Mouse (Mus musculus) midbrain, embryonic 12.5 days (tissue): Measurements from ENCODE around the gene Tmem189. TPM values are rescaled to one million over a fixed set of nuclear protein-coding genes. Genes with fewer than 3 reads are reported as not detected.

Source experiments
- ATAC-seq: fragments of 200-750 bp; cut with Nextera tagmentation; 2 replicates; pipeline ENCODE4 v1.8.0; 2017; ENCODE audit warnings: low read depth, moderate TSS enrichment, moderate library complexity; ENCODE audit not compliant: low FRiP score
- H3K27ac ChIP-seq: fragments of 300-500 bp; sonication (generic); replicated peaks from 2 replicates; pipeline ENCODE4 v1.5.1; 2016; ENCODE audit warnings: mild to moderate bottlenecking
- H3K27me3 ChIP-seq: fragments of 300-500 bp; sonication (generic); 2 replicates; pipeline ENCODE4 v1.6.1; 2016; ENCODE audit warnings: mild to moderate bottlenecking
- H3K36me3 ChIP-seq: fragments of 300-500 bp; sonication (generic); 2 replicates; pipeline ENCODE4 v1.6.1; 2016
- H3K4me1 ChIP-seq: fragments of 300-500 bp; sonication (generic); 2 replicates; pipeline ENCODE4 v1.6.1; 2016
- H3K4me2 ChIP-seq: fragments of 300-500 bp; sonication (generic); replicated peaks from 2 replicates; pipeline ENCODE4 v1.6.1; 2016; ENCODE audit warnings: mild to moderate bottlenecking, moderate library complexity
- H3K4me3 ChIP-seq: fragments of 300-500 bp; sonication (generic); 2 replicates; pipeline ENCODE4 v1.5.1; 2016; ENCODE audit warnings: mild to moderate bottlenecking
- H3K9ac ChIP-seq: fragments of 300-500 bp; sonication (generic); replicated peaks from 2 replicates; pipeline ENCODE4 v1.6.1; 2016; ENCODE audit warnings: mild to moderate bottlenecking, moderate library complexity
- H3K9me3 ChIP-seq: fragments of 300-500 bp; sonication (generic); 2 replicates; pipeline ENCODE4 v1.6.1; 2016; ENCODE audit warnings: mild to moderate bottlenecking
- WGBS: fragments of 180-500 bp; shearing (Covaris S2); methylation state at CpG from one replicate; pipeline ENCODE4 v1.1.7; 2016; 5-methylcytosine and 5-hydroxymethylcytosine counted together
- polyA plus RNA-seq: library from polyadenylated mRNA; unstranded; fragments of >200 nt; fragmentation: Nextera tagmentation; extraction: Ambion mirVana; gene quantifications from 2 replicates; pipeline ENCODE4 v1.2.1, GENCODE M21; 2016

The Tmem189 gene
- 33.6 and 36.5 TPM in 2 replicates for polyA plus RNA-seq

DNA sequence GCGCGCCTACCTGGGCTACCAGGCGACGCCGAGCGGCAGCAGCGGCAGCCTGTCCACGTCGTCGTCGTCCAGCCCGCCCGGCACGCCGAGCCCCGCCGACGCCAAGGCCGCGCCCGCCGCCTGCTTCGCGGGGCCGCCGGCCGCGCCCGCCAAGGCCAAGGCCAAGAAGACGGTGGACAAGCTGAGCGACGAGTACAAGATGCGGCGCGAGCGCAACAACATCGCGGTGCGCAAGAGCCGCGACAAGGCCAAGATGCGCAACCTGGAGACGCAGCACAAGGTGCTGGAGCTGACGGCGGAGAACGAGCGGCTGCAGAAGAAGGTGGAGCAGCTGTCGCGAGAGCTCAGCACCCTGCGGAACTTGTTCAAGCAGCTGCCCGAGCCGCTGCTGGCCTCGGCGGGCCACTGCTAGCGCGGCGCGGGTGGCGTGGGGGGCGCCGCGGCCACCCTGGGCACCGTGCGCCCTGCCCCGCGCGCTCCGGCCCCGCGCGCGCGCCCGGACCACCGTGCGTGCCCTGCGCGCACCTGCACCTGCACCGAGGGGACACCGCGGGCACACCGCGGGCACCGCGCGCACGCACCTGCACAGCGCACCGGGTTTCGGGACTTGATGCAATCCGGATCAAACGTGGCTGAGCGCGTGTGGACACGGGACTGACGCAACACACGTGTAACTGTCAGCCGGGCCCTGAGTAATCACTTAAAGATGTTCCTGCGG is at the start of gene Tmem189:
TSS of gene Tmem189 (minus strand) at position 322 of the 718 bp plus-strand sequence.
- H3K9ac ChIP-seq = peak within 1 kb of the TSS; percentile 37

DNA sequence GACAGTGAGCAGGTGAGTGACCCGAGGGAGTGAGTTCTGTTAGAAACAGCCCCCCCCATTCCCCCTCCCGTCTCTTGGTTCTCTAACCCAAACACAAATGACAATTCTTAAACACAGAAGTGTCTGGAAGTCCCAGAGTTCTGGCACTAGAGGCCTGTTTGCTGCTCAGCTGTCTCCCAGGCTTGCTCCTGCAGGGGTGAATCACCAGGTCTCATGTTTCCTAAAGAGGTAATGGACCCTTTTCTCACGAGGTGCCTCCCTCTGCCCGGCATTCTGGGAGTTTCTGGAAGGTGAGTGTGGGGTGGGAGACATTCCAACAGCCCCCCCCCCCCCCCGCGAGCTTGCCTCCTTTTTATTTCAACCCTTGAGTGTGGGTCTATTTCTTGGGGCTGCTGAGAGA is 49.4 kb upstream of the Tmem189 start:
- H3K9ac ChIP-seq = no peak overlapping the region
- WGBS = 58% methylated on average over 6 of the region's 6 CpGs
- no peak overlapping the region for H3K27ac ChIP-seq
- no peak overlapping the region for H3K4me2 ChIP-seq
- H3K4me3 ChIP-seq = no peak overlapping the region
- H3K9me3 ChIP-seq = no peaks in the 10 kb centered on the region
- H3K27me3 ChIP-seq = no peaks in the 10 kb centered on the region
- no peaks in the 10 kb centered on the region for H3K4me1 ChIP-seq
- no peaks in the 10 kb centered on the region for H3K36me3 ChIP-seq
- ATAC-seq = no peak

More for the DNA sequence above, at the start of gene Tmem189:
- H3K27ac ChIP-seq = no peak within 1 kb of the TSS
- peak within 1 kb of the TSS; percentile 72 for H3K4me2 ChIP-seq
- H3K27me3 ChIP-seq = peaks cover 83% of the 10 kb centered on the region
- peaks cover 17% of the 10 kb centered on the region for H3K4me1 ChIP-seq
- H3K36me3 ChIP-seq = no peaks in the 10 kb centered on the region
- H3K4me3 ChIP-seq = peak within 1 kb of the TSS; percentile 52
- WGBS = 1% methylated on average over 93 of the region's 99 CpGs
- H3K9me3 ChIP-seq = no peaks in the 10 kb centered on the region
- ATAC-seq = no peak

DNA sequence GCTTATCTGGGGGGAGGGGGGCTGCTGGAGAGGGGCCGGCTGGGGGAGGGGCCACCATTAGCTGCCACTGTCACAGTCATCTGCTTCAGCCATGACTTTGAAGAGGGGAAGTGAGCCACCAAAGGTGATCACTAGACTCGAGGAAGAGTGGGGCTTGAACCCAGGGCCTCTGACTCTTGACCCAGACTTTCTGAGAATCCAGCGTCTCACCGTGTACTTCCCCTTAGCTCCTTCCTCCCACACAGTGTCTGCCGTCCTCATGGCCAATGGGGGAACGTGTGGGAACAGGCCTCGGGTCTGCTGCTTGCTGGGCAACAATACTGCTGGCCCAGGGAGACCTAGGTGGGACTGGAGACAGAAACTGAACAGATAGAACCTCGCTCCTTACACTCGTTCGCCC is 45.2 kb upstream of the Tmem189 start:
- Histone ChIP-seq H3K27ac (no peak overlapping the region), H3K4me3 (no peak overlapping the region), H3K4me2 (no peak overlapping the region), H3K4me1 (no peaks in the 10 kb centered on the region), H3K9me3 (no peaks in the 10 kb centered on the region), H3K27me3 (no peaks in the 10 kb centered on the region), H3K36me3 (no peaks in the 10 kb centered on the region), H3K9ac (no peak overlapping the region)
- 77% methylated on average over 10 of the region's 10 CpGs for WGBS
- ATAC-seq = no peak

DNA sequence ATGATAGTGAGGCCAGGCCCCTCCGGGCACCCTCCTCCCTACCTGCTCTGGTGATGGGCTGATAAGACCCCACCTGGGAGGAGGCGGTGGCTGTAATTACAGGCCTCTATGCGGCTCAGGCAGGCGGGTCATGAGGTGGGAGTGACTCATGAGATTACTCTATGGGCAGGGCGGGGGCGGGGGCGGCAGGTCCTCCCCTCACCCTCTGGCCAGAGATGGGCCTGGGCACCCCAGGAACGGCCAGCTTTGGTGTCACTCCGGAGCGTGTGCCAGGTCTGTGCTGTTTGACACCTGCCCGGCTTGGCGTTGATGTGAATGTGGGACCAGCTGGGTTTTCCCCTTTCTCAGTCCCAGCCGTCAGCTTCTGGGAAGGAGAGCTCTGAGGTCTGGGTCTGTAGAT is 41.5 kb upstream of the Tmem189 start:
- no peak for ATAC-seq
- no peaks in the 10 kb centered on the region for H3K36me3 ChIP-seq
- no peaks in the 10 kb centered on the region for H3K9me3 ChIP-seq
- no peaks in the 10 kb centered on the region for H3K4me1 ChIP-seq
- 0 out of 2 replicates have a peak, but pooled peaks cover 4% of the 10 kb centered on the region for H3K27me3 ChIP-seq
- H3K27ac ChIP-seq = no peak overlapping the region
- 72% methylated on average over 12 of the region's 13 CpGs for WGBS
- H3K9ac ChIP-seq = no peak overlapping the region
- no peak overlapping the region for H3K4me2 ChIP-seq
- H3K4me3 ChIP-seq = no peak overlapping the region

DNA sequence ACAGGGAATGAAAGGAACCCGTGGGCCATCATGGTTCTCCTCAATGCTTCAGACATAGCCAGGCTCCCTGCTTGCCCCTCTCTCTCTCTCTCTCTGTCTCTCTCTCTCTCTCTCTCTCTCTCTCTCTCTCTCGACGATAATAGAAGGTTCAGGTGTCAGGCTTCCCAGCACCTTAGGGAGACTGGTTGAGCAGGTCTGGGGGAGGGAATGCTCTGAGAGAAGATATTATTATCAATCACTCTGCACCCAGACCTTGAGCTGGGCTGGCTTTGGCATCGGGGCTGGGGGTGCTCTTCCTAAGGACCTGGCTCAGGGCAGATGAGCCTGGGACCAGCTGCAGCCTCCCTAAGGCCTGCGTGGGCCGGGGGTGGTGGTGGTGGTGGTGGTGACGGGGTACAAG is 40.4 kb upstream of the Tmem189 start:
- Histone ChIP-seq H3K9me3 (no peaks in the 10 kb centered on the region), H3K27me3 (0 out of 2 replicates have a peak, but pooled peaks cover 4% of the 10 kb centered on the region), H3K4me1 (no peaks in the 10 kb centered on the region), H3K9ac (no peak overlapping the region), H3K4me2 (no peak overlapping the region), H3K36me3 (no peaks in the 10 kb centered on the region), H3K27ac (no peak overlapping the region), H3K4me3 (no peak overlapping the region)
- WGBS = 78% methylated on average over 7 of the region's 7 CpGs
- ATAC-seq = no peak

DNA sequence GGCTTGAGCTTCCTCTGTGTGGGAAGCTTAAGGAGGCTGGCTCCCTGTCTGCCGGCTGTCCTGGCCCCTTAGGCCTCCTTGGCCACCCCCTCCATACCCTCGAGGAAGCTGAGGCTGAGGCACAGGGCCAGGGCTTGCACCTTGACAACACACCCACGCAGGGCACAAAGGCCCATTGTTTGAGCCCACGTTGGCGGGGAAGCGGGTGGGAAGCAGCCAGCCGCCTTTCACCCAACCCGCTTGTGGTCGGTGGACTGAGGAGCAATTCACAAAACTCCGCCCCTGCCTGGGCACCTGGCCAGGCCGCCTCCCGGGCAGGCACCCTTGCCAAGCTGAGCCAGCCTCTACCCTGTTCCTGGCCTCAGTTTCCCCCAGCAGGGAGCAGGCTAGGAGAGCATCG is 37.5 kb upstream of the Tmem189 start:
- no peaks in the 10 kb centered on the region; the same call in 1 of the 2 replicates for H3K4me1 ChIP-seq
- H3K4me3 ChIP-seq = no peak overlapping the region
- no peak for ATAC-seq
- WGBS = 67% methylated on average over 13 of the region's 13 CpGs
- no peak overlapping the region for H3K27ac ChIP-seq
- H3K27me3 ChIP-seq = 0 out of 2 replicates have a peak, but pooled peaks cover 4% of the 10 kb centered on the region
- no peak overlapping the region for H3K9ac ChIP-seq
- no peak overlapping the region for H3K4me2 ChIP-seq
- no peaks in the 10 kb centered on the region for H3K36me3 ChIP-seq
- no peaks in the 10 kb centered on the region for H3K9me3 ChIP-seq

DNA sequence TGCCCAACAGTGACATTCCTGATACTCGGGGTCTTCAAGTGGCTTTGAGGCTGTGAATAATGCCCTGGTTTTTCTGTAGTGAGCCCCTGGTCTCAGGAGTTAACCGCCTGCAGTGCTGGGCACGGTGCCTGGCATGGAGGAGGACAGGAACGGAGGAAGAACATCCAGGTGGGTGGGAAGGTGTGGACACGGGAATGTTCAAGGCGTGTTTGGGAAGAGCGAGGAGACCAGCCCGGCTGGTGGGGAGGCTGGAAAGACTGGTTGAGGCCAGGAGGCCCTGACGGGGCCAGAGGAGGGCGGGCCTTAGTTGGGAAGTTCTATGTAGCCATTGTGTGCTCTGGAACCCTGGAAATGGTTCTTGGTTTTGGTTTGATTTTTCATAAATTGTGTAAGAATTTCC is 36.3 kb upstream of the Tmem189 start:
- ATAC-seq = no peak
- no peaks in the 10 kb centered on the region for H3K9me3 ChIP-seq
- WGBS = 91% methylated on average over 10 of the region's 10 CpGs

DNA sequence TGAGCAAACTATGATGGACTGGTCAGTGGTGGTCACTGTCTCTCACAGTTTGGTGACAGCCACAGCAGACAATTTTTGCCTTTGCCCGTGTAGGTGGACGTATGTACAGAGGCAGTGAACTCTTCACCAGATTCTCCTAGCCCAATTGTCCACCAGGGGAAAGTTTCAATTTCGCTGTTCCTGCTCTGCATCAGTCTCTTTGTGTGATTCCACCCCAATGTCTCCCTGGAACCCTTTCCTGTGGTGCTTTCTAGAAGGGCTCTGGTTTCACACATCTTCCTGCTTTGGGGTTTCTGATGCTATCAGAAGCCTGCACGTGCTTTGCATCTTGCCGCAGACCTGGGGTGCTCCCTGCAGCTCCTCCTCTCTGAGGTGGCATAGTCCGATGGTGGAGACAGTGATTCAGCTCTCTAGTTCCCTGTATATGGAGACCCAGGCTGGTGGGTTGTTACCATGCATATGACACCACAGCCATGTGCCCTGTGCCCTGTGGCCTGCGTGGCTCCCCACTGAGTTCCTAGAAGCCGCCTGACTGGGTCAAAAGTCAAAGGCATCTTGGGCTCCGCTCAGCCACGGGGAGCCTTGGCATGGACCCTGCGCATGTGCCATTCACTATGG is 34.1 kb upstream of the Tmem189 start:
- no peaks in the 10 kb centered on the region for H3K9me3 ChIP-seq
- no peak overlapping the region for H3K9ac ChIP-seq
- no peak overlapping the region for H3K27ac ChIP-seq
- H3K4me1 ChIP-seq = no peaks in the 10 kb centered on the region; the same call in 1 of the 2 replicates
- no peak overlapping the region for H3K4me2 ChIP-seq
- no peak for ATAC-seq
- no peaks in the 10 kb centered on the region for H3K36me3 ChIP-seq
- H3K27me3 ChIP-seq = 0 out of 2 replicates have a peak, but pooled peaks cover 4% of the 10 kb centered on the region
- 82% methylated on average over 11 of the region's 11 CpGs for WGBS
- no peak overlapping the region for H3K4me3 ChIP-seq

More for the DNA sequence above, 36.3 kb upstream of the Tmem189 start:
- H3K27me3 ChIP-seq = 0 out of 2 replicates have a peak, but pooled peaks cover 4% of the 10 kb centered on the region
- no peak overlapping the region for H3K27ac ChIP-seq
- no peak overlapping the region for H3K9ac ChIP-seq
- no peak overlapping the region for H3K4me2 ChIP-seq
- no peaks in the 10 kb centered on the region for H3K36me3 ChIP-seq
- H3K4me1 ChIP-seq = no peaks in the 10 kb centered on the region; the same call in 1 of the 2 replicates
- no peak overlapping the region for H3K4me3 ChIP-seq

DNA sequence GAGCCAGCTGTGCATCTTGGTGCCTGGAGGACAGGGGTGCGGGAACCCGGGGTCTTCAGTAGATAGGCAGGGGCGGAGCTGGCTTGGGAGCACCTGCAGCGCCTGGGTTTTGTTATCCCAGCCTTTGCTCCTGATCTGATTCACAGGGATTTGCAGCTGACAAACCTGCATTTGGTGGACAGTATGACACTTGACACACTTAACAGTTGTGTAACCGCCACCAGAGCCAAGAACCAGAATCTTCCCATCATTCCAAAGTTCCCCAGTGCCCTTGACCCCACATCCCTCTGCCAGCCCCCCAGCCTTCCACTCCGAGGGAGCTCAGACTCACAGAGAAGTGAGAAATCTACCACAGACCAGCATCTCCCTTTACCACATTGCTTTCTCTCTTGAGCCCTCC is 32.9 kb upstream of the Tmem189 start:
- no peak overlapping the region for H3K27ac ChIP-seq
- no peak overlapping the region for H3K9ac ChIP-seq
- no peaks in the 10 kb centered on the region for H3K36me3 ChIP-seq
- no peaks in the 10 kb centered on the region for H3K9me3 ChIP-seq
- no peak overlapping the region for H3K4me3 ChIP-seq
- H3K4me1 ChIP-seq = no peaks in the 10 kb centered on the region; the same call in 1 of the 2 replicates
- no peak for ATAC-seq
- WGBS = 73% methylated on average over 6 of the region's 6 CpGs
- H3K4me2 ChIP-seq = no peak overlapping the region
- no peaks in the 10 kb centered on the region for H3K27me3 ChIP-seq

DNA sequence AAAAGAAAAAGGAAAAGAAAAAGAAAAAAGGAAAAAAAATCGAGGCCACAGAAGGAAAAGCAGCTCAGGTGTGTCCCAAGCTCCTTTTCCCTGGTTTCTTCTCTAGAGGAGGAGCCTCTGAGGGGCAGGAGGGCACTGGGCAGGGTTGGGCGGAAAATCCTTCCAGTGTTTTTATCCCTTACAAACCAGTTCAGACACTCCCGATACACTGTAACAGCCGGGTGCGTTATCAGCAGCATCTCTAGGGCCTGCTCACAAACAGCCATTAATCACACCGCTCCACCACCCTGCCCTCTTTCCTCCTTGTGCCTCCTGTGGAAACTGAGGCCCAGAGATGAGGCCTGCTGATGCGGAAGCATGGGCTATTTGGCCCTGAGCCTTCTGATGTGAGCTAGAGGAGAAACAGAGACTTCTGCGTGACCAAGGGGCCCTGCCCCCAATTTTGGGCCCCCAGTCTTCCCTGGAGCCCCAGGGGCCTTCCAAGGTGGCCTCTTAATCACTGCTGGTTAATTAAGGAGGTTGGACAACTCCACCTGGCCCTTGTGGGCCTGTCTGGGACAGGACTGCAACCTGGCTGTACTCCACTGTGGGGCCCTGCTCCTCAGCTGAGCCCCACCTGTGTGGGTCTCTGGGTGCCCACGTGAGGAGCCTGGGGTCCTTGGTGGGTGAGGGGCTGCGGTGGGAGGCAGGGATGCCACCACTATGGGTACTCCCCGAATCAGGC is 31.7 kb upstream of the Tmem189 start:
- Histone ChIP-seq H3K27ac (no peak overlapping the region), H3K36me3 (no peaks in the 10 kb centered on the region), H3K9me3 (no peaks in the 10 kb centered on the region), H3K27me3 (no peaks in the 10 kb centered on the region), H3K4me3 (no peak overlapping the region), H3K9ac (no peak overlapping the region), H3K4me2 (no peak overlapping the region), H3K4me1 (no peaks in the 10 kb centered on the region; the same call in 1 of the 2 replicates)
- ATAC-seq = no peak
- WGBS = 86% methylated on average over 11 of the region's 11 CpGs

DNA sequence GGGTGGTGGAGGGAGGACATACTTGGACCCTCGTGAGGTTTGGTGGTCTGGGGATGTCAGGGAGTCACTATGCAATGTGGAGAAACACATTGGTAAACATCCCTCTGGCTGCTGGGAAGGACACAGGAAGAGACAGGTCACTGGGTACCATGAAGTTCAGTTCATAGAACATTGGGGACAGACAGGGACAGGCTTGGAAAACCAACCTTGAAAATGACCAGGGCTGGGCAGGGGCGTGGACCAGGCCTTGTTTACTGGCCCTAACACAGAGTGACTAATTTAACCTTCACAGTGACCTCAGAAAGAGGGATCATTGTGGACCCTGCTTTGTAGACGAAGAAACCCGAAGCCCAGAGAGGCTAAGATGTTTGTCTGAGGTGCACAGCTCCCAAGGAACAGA is 29.9 kb upstream of the Tmem189 start:
- no peaks in the 10 kb centered on the region for H3K36me3 ChIP-seq
- no peak overlapping the region for H3K4me2 ChIP-seq
- no peak for ATAC-seq
- H3K9ac ChIP-seq = no peak overlapping the region
- H3K4me3 ChIP-seq = no peak overlapping the region
- no peaks in the 10 kb centered on the region; the same call in 1 of the 2 replicates for H3K4me1 ChIP-seq
- no peaks in the 10 kb centered on the region for H3K27me3 ChIP-seq
- H3K27ac ChIP-seq = no peak overlapping the region
- H3K9me3 ChIP-seq = no peaks in the 10 kb centered on the region
- WGBS = 81% methylated on average over 4 of the region's 4 CpGs

DNA sequence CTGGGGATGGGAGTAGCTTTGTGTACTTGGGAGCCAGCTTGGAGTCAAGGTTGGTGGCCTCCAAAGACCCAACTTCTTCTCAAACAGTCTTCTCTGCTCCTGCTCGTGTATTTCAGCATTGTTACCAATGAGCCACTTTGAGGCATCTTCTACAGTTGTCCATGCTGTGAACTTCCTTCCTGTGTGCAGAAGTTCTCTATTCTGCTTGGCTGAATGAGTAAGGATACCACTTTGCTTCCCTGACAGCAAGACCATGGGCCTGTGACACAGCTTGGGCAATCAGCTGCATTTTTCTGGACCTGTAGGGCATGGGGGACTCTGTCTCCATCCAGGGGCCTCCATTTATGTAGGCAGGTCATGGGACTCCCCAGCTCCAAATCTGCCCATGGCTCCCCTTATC is 27.6 kb upstream of the Tmem189 start:
- WGBS = 70% methylated on average over 1 of the region's 1 CpGs
- Histone ChIP-seq H3K9me3 (0 out of 2 replicates have a peak, but pooled peaks cover 3% of the 10 kb centered on the region), H3K27me3 (no peaks in the 10 kb centered on the region), H3K4me2 (no peak overlapping the region), H3K4me1 (no peaks in the 10 kb centered on the region; the same call in 1 of the 2 replicates), H3K4me3 (no peak overlapping the region), H3K9ac (no peak overlapping the region), H3K36me3 (no peaks in the 10 kb centered on the region), H3K27ac (no peak overlapping the region)
- ATAC-seq = no peak
